Mouse (Mus musculus): Measurements from ENCODE around the gene Zkscan16. TPM values are rescaled to one million over a fixed set of nuclear protein-coding genes. Genes with fewer than 3 reads are reported as not detected.

Zkscan16 gene
- total and polyA plus RNA-seq, 2 experiments from 2014 or later = 1.5 to 5.6 TPM

GRCm38 (mm10) chr4:59007016-59007415 is 63.6 kb downstream of the Zkscan16 start:
- no peak for DNase-seq
- Histone ChIP-seq H3K4me3 (ENCODE audit: low read depth, low read length) (no peak overlapping the region), H3K9me3 (ENCODE audit: low read length) (no peaks in the 10 kb centered on the region), H3K27ac (ENCODE audit: low read depth, low read length) (no peak overlapping the region), H3K27me3 (ENCODE audit: insufficient read depth, low read length) (no peaks in the 10 kb centered on the region), H3K36me3 (ENCODE audit: insufficient read depth) (no peaks in the 10 kb centered on the region), H3K9ac (no peak overlapping the region), H3K4me2 (ENCODE audit: low read depth) (no peak overlapping the region), H3K4me1 (ENCODE audit: insufficient read depth) (peaks cover 8% of the 10 kb centered on the region; the same call in 1 of the 2 replicates)
- 75% methylated on average over 6 of the region's 6 CpGs for WGBS
- TF ChIP-seq CTCF (IDR thresholded peaks at IDR 0.05; ENCODE audit: low read depth) = no peak
- no peak for ATAC-seq

Other genes with a start within 250 kb of the Zkscan16 start
- gene Olfr267, start 155.9 kb upstream of the Zkscan16 start, total RNA-seq (2014; rRNA removed) = 0.08 and 1.5 TPM in 2 replicates
- 0.04 TPM in 1 of 2 replicates, not detected in the other for gene Olfr267, start 155.9 kb upstream of the Zkscan16 start, polyA plus RNA-seq (2015; fragmentation: Nextera tagmentation; extraction: Ambion mirVana)
- gene Ecpas, start 30.9 kb upstream of the Zkscan16 start, total RNA-seq (2014; rRNA removed) = 64.5 and 81.6 TPM in 2 replicates
- gene Ecpas, start 30.9 kb upstream of the Zkscan16 start, polyA plus RNA-seq (2015; fragmentation: Nextera tagmentation; extraction: Ambion mirVana) = 19.5 and 22.5 TPM in 2 replicates
- gene Ptgr1, start 43.5 kb downstream of the Zkscan16 start, total RNA-seq (2014; rRNA removed) = 2.0 and 2.8 TPM in 2 replicates
- 3.2 and 3.8 TPM in 2 replicates for gene Ptgr1, start 43.5 kb downstream of the Zkscan16 start, polyA plus RNA-seq (2015; fragmentation: Nextera tagmentation; extraction: Ambion mirVana)
- 4.5 and 5.7 TPM in 2 replicates for gene Dnajc25, start 51.4 kb downstream of the Zkscan16 start, total RNA-seq (2014; rRNA removed)
- 4.6 and 8.5 TPM in 2 replicates for gene Dnajc25, start 51.4 kb downstream of the Zkscan16 start, polyA plus RNA-seq (2015; fragmentation: Nextera tagmentation; extraction: Ambion mirVana)
- not detected in 2 replicates for gene Gm20503, start 59.6 kb downstream of the Zkscan16 start, total RNA-seq (2014; rRNA removed)
- 8.6 and 11.8 TPM in 2 replicates for gene Gm20503, start 59.6 kb downstream of the Zkscan16 start, polyA plus RNA-seq (2015; fragmentation: Nextera tagmentation; extraction: Ambion mirVana)
- 158 and 219 TPM in 2 replicates for gene Gng10, start 91.5 kb downstream of the Zkscan16 start, total RNA-seq (2014; rRNA removed)
- gene Gng10, start 91.5 kb downstream of the Zkscan16 start, polyA plus RNA-seq (2015; fragmentation: Nextera tagmentation; extraction: Ambion mirVana) = 315 and 342 TPM in 2 replicates
- not detected in 2 replicates for gene AI481877, start 195.4 kb downstream of the Zkscan16 start, total RNA-seq (2014; rRNA removed)
- not detected in 2 replicates for gene AI481877, start 195.4 kb downstream of the Zkscan16 start, polyA plus RNA-seq (2015; fragmentation: Nextera tagmentation; extraction: Ambion mirVana)
- 52.7 and 66.4 TPM in 2 replicates for gene Ugcg, start 245.6 kb downstream of the Zkscan16 start, total RNA-seq (2014; rRNA removed)
- 12.9 and 18.5 TPM in 2 replicates for gene Ugcg, start 245.6 kb downstream of the Zkscan16 start, polyA plus RNA-seq (2015; fragmentation: Nextera tagmentation; extraction: Ambion mirVana)

Data from forebrain, postnatal 0 days (tissue).